Comparison of ENCODE assay signal across 9 mouse cellular contexts in the genomic region with DNA sequence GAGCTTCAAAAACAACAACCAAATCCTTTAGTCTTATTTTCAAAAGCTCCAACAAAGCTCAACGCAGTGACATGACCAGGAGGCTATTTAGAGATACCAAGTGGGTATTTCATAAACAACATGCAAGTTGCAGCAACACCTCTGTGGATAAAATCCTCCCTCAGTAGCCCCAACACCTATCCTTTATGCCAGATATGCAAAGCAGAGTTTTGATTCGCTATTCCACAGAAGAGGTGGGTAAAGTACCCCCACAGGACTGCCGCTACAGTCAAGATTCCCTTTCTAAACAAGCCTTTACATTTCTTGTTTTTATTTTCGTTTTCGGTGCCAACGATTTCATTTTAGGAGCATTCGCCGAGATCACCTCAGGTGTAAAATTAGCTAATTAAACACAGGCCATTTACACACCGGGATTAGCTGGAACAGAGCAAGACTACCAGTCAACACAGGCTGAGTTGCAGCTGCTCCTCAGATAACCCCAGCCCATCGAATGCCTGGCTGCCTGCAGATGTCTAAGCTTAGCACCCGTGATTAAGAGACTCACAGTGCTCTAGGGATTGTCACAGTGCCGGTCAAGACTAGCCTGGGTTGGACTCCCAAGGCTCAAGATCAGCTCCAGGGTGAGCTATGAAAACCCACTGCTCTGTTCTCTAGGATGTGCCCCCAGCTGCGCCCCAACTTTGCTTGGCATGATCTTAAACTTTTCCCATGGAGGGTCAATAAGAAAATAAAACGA. TPM values are rescaled to one million over a fixed set of nuclear protein-coding genes. Genes with fewer than 3 reads are reported as not detected.
A peak's percentile ranks its signal among the peaks of the same experiment; 100 is the strongest.
DNase-seq lines count a peak whose midpoint lies in the region; ATAC-seq lines count a peak whose summit lies in the region.
"Had no signal": no experiment of that assay in that cellular context is flagged by ENCODE, and none has a peak within 500 bp of the region (broad histone marks: within the 10 kb centered on the region; RNA-seq: fewer than 3 reads in every experiment).

No protein-coding gene starts in this region.

- peaks cover 12% of the 10 kb centered on the region for H3K4me1 ChIP-seq in kidney, embryonic 15.5 days
- no peaks in the 10 kb centered on the region for H3K4me1 ChIP-seq in hindbrain, embryonic 11.5 days (replicated peaks; ENCODE audit: control insufficient read depth, insufficient read depth, low read length)
- H3K4me1 ChIP-seq in midbrain, embryonic 13.5 days (replicated peaks), result peaks cover 26% of the 10 kb centered on the region

- peak overlapping the region; percentile 55 for H3K4me3 ChIP-seq in kidney, embryonic 15.5 days (replicated peaks)
- H3K4me3 ChIP-seq in hindbrain, embryonic 11.5 days (ENCODE audit: low read depth, low read length), result peak overlapping the region; percentile 51
- H3K4me3 ChIP-seq in midbrain, embryonic 13.5 days (replicated peaks), result peak overlapping the region; percentile 69

- no peak for DNase-seq in kidney, adult 8-10 months
- DNase-seq in embryo, embryonic 10.5 days (ENCODE audit: low spot score), result peak; percentile 56
- peak; percentile 49 for DNase-seq in hindbrain, embryonic 11.5 days (ENCODE audit: low spot score)
- DNase-seq in layer of hippocampus, adult 9-10 months (ENCODE audit: low spot score), result no peak
- DNase-seq in kidney, postnatal 36 days, result no peak
- DNase-seq in spleen, postnatal 36 days (ENCODE audit: low spot score in 2 of 2), result no peak

- H3K9me3 ChIP-seq in kidney, embryonic 15.5 days (replicated peaks), result no peaks in the 10 kb centered on the region
- H3K9me3 ChIP-seq in hindbrain, embryonic 11.5 days (ENCODE audit: control insufficient read depth, low read length), result no peaks in the 10 kb centered on the region
- H3K9me3 ChIP-seq in midbrain, embryonic 13.5 days, result no peaks in the 10 kb centered on the region

- no peaks in the 10 kb centered on the region for H3K36me3 ChIP-seq in kidney, embryonic 15.5 days
- H3K36me3 ChIP-seq in hindbrain, embryonic 11.5 days (ENCODE audit: control insufficient read depth, insufficient read depth, low read length), result no peaks in the 10 kb centered on the region
- H3K36me3 ChIP-seq in midbrain, embryonic 13.5 days, result no peaks in the 10 kb centered on the region

- 20% methylated on average over 14 of the region's 14 CpGs for WGBS in kidney, embryonic 15.5 days
- 17% methylated on average over 14 of the region's 14 CpGs for WGBS in hindbrain, embryonic 11.5 days
- 14% methylated on average over 14 of the region's 14 CpGs for WGBS in midbrain, embryonic 13.5 days

- peak overlapping the region; percentile 36; the same call in 1 of the 2 replicates for H3K9ac ChIP-seq in kidney, embryonic 15.5 days
- peak overlapping the region; percentile 49 for H3K9ac ChIP-seq in hindbrain, embryonic 11.5 days (ENCODE audit: low read depth, low read length)
- peak overlapping the region; percentile 71 for H3K9ac ChIP-seq in midbrain, embryonic 13.5 days (replicated peaks)

- no peak overlapping the region for H3K27ac ChIP-seq in kidney, embryonic 15.5 days
- no peak overlapping the region for H3K27ac ChIP-seq in hindbrain, embryonic 11.5 days (ENCODE audit: low read depth, low read length)
- H3K27ac ChIP-seq in midbrain, embryonic 13.5 days, result peak overlapping the region; percentile 73; the same call in 1 of the 2 replicates

- H3K27me3 ChIP-seq in kidney, embryonic 15.5 days, result peaks cover 49% of the 10 kb centered on the region
- H3K27me3 ChIP-seq in hindbrain, embryonic 11.5 days (ENCODE audit: control insufficient read depth, insufficient read depth, low read length), result no peaks in the 10 kb centered on the region; the same call in none of the 2 replicates
- peaks cover 15% of the 10 kb centered on the region for H3K27me3 ChIP-seq in midbrain, embryonic 13.5 days

- H3K4me2 ChIP-seq in kidney, embryonic 15.5 days, result peak overlapping the region; percentile 99
- H3K4me2 ChIP-seq in hindbrain, embryonic 11.5 days (replicated peaks; ENCODE audit: low read depth, low read length), result peak overlapping the region; percentile 97
- peak overlapping the region; percentile 90 for H3K4me2 ChIP-seq in midbrain, embryonic 13.5 days (replicated peaks)

- no peak for ATAC-seq in kidney, embryonic 15.5 days (replicated peaks; ENCODE audit: low FRiP score)
- ATAC-seq in hindbrain, embryonic 11.5 days (ENCODE audit: low FRiP score), result peak; percentile 73
- peak; percentile 73 for ATAC-seq in midbrain, embryonic 13.5 days

RNA-seq across cellular contexts. Expression of a gene that starts 0.9 kb away (rescaled TPM):
- 0.19 TPM in 1 of 2 replicates, not detected in the other for polyA plus RNA-seq in kidney, embryonic 15.5 days (2015; fragmentation: Nextera tagmentation; extraction: Ambion mirVana)
- 0.36 and 1.3 TPM in 2 replicates for polyA plus RNA-seq in hindbrain, embryonic 11.5 days (2014; fragmentation: Nextera tagmentation; extraction: Ambion mirVana)
- 1.9 and 2.3 TPM in 2 replicates for polyA plus RNA-seq in midbrain, embryonic 13.5 days (2015; fragmentation: Nextera tagmentation; extraction: Ambion mirVana)
- polyA plus RNA-seq: liver, adult 2 months had no signal

Comparison
In these comparisons a context has a peak if more than half of its experiments do, and no peak if none do; other contexts are left out.
1. DNase-seq: peak in embryo, embryonic 10.5 days (single experiment) and hindbrain, embryonic 11.5 days (single experiment); none in kidney, adult 8-10 months (0 of 2), layer of hippocampus, adult 9-10 months (single experiment), kidney, postnatal 36 days (0 of 2) and spleen, postnatal 36 days (0 of 2).
2. Peak in every context shown above with its lines, with median percentiles within 50 percentile points of each other: H3K4me2 ChIP-seq, H3K4me3 ChIP-seq and H3K9ac ChIP-seq.